Comparison of ENCODE assay signal across 9 mouse cellular contexts in the genomic region with DNA sequence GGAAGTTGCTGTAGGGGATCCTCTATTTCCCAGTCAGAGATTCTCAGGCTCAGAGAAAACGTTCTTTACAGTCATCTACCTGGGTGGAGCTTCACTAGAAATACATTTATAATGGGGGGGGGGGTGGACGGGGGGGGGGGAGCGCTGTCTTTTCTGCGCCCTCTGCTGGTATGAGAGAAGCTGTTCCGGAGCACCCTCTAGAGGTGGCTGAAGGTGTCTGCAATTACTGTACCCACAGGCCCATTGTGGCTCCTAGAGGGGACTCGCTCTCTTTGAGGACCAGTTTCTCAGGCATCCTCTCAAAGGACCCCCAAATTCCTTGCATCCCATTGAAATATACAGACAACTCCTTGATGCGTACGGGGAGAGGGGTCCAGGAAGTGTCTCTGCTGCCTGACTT. TPM values are rescaled to one million over a fixed set of nuclear protein-coding genes. Genes with fewer than 3 reads are reported as not detected.
DNase-seq lines count a peak whose midpoint lies in the region; ATAC-seq and TF ChIP-seq lines count a peak whose summit lies in the region.
"Had no signal": no experiment of that assay in that cellular context is flagged by ENCODE, and none has a peak within 500 bp of the region (broad histone marks: within the 10 kb centered on the region; RNA-seq: fewer than 3 reads in every experiment).

No protein-coding gene starts in this region.

- no peaks in the 10 kb centered on the region for H3K36me3 ChIP-seq in hindbrain, postnatal 0 days (ENCODE audit: insufficient read depth, low read length)
- H3K36me3 ChIP-seq in hindbrain, embryonic 12.5 days: no peaks in the 10 kb centered on the region
- H3K36me3 ChIP-seq in MEL (ENCODE audit: control insufficient read depth in 1 of 2, insufficient read depth in 2 of 2, low read length in 2 of 2): no peaks in the 10 kb centered on the region
- no peaks in the 10 kb centered on the region for H3K36me3 ChIP-seq in forebrain, embryonic 10.5 days (replicated peaks)
- H3K36me3 ChIP-seq: embryonic facial prominence, embryonic 12.5 days had no signal

- H3K27ac ChIP-seq in hindbrain, postnatal 0 days: no peak overlapping the region
- H3K27ac ChIP-seq in hindbrain, embryonic 12.5 days: no peak overlapping the region
- no peak overlapping the region for H3K27ac ChIP-seq in MEL (ENCODE audit: control insufficient read depth, low read depth, low read length)
- no peak overlapping the region for H3K27ac ChIP-seq in layer of hippocampus, adult 2 months
- H3K27ac ChIP-seq in olfactory bulb, adult 2 months (ENCODE audit: insufficient read depth, low read depth, low read length): no peak overlapping the region
- no peak overlapping the region for H3K27ac ChIP-seq in forebrain, embryonic 10.5 days
- H3K27ac ChIP-seq: embryonic facial prominence, embryonic 12.5 days had no signal

- H3K4me2 ChIP-seq in hindbrain, postnatal 0 days (ENCODE audit: low read depth, low read length): no peak overlapping the region
- no peak overlapping the region for H3K4me2 ChIP-seq in hindbrain, embryonic 12.5 days (replicated peaks)
- H3K4me2 ChIP-seq: embryonic facial prominence, embryonic 12.5 days had no signal

- H3K9me3 ChIP-seq in hindbrain, postnatal 0 days (ENCODE audit: low read length): no peaks in the 10 kb centered on the region
- no peaks in the 10 kb centered on the region for H3K9me3 ChIP-seq in hindbrain, embryonic 12.5 days (replicated peaks)
- H3K9me3 ChIP-seq in MEL (replicated peaks; ENCODE audit: insufficient read depth, low read length): no peaks in the 10 kb centered on the region
- no peaks in the 10 kb centered on the region for H3K9me3 ChIP-seq in forebrain, embryonic 10.5 days
- H3K9me3 ChIP-seq: embryonic facial prominence, embryonic 12.5 days had no signal

- no peak for ATAC-seq in hindbrain, postnatal 0 days
- no peak for ATAC-seq in hindbrain, embryonic 12.5 days (ENCODE audit: low FRiP score)

- TF ChIP-seq EP300 in MEL (IDR thresholded peaks at IDR 0.05; ENCODE audit: low read depth in 1 of 2, low read length in 2 of 2): no peak

- no peaks in the 10 kb centered on the region for H3K79me2 ChIP-seq in MEL (ENCODE audit: control insufficient read depth, insufficient read depth, low read length, poor library complexity)

- H3K27me3 ChIP-seq in hindbrain, postnatal 0 days (ENCODE audit: insufficient read depth, low read length): no peaks in the 10 kb centered on the region
- peaks cover 7% of the 10 kb centered on the region for H3K27me3 ChIP-seq in hindbrain, embryonic 12.5 days
- peaks cover 0 to 2% of the 10 kb centered on the region in 2 experiments; a peak in 1 of 4 replicates for H3K27me3 ChIP-seq in MEL (ENCODE audit: control insufficient read depth in 1 of 2, insufficient read depth in 2 of 2, low read length in 2 of 2)
- H3K27me3 ChIP-seq in forebrain, embryonic 10.5 days (ENCODE audit: poor library complexity, severe bottlenecking): no peaks in the 10 kb centered on the region; the same call in 1 of the 2 replicates
- H3K27me3 ChIP-seq: embryonic facial prominence, embryonic 12.5 days had no signal

- 27% methylated on average over 8 of the region's 8 CpGs for WGBS in hindbrain, postnatal 0 days
- WGBS in hindbrain, embryonic 12.5 days: 23% methylated on average over 8 of the region's 8 CpGs
- 24% methylated on average over 8 of the region's 8 CpGs for WGBS in olfactory bulb, adult 2 months
- 30% methylated on average over 8 of the region's 8 CpGs for WGBS in forebrain, embryonic 10.5 days

- TF ChIP-seq RAD21 in MEL (IDR thresholded peaks at IDR 0.05; ENCODE audit: low read depth, low read length): no peak; the same call in 1 of the 2 replicates

- no peaks in the 10 kb centered on the region for H3K4me1 ChIP-seq in hindbrain, postnatal 0 days (ENCODE audit: insufficient read depth, low read length)
- peaks cover 8% of the 10 kb centered on the region for H3K4me1 ChIP-seq in hindbrain, embryonic 12.5 days
- H3K4me1 ChIP-seq in MEL (ENCODE audit: control insufficient read depth in 1 of 2, insufficient read depth in 2 of 2, low read length in 2 of 2): no peaks in the 10 kb centered on the region
- no peaks in the 10 kb centered on the region for H3K4me1 ChIP-seq in olfactory bulb, adult 2 months (ENCODE audit: control insufficient read depth, insufficient read depth, low read length)
- peaks cover 14% of the 10 kb centered on the region for H3K4me1 ChIP-seq in forebrain, embryonic 10.5 days

- H3K4me3 ChIP-seq in hindbrain, postnatal 0 days (ENCODE audit: low read length): no peak overlapping the region
- H3K4me3 ChIP-seq in hindbrain, embryonic 12.5 days: no peak overlapping the region
- no peak overlapping the region for H3K4me3 ChIP-seq in MEL (ENCODE audit: control insufficient read depth in 1 of 2, insufficient read depth in 1 of 2, low read depth in 2 of 2, low read length in 2 of 2)
- H3K4me3 ChIP-seq in layer of hippocampus, adult 2 months: no peak overlapping the region
- H3K4me3 ChIP-seq in olfactory bulb, adult 2 months (ENCODE audit: insufficient read depth, low read depth, low read length): no peak overlapping the region
- H3K4me3 ChIP-seq in forebrain, embryonic 10.5 days: no peak overlapping the region
- H3K4me3 ChIP-seq: embryonic facial prominence, embryonic 12.5 days had no signal

- DNase-seq in hindbrain, postnatal 0 days (ENCODE audit: low spot score): peak; percentile 68
- DNase-seq in A20 (ENCODE audit: low read depth, low spot score) (peak; percentile 49), MEL (ENCODE audit: low read depth, low spot score) (peak; percentile 38)
- DNase-seq in cerebellum, postnatal 25 days: peak; percentile 48 to 76
- peak; percentile 34 to 62 for DNase-seq in layer of hippocampus, adult 2 months (ENCODE audit: low spot score in 2 of 2)
- no peak for DNase-seq in forebrain, embryonic 10.5 days (ENCODE audit: extremely low spot score, low spot score)

- H3K9ac ChIP-seq in hindbrain, postnatal 0 days (replicated peaks; ENCODE audit: low read length): no peak overlapping the region
- no peak overlapping the region for H3K9ac ChIP-seq in hindbrain, embryonic 12.5 days
- H3K9ac ChIP-seq in MEL (ENCODE audit: control insufficient read depth, low read depth, low read length, poor library complexity, severe bottlenecking): no peak overlapping the region
- H3K9ac ChIP-seq: embryonic facial prominence, embryonic 12.5 days had no signal

- TF ChIP-seq CTCF in hindbrain, postnatal 0 days (IDR thresholded peaks at IDR 0.05; ENCODE audit: low read depth): peak; percentile 75
- TF ChIP-seq CTCF in MEL (IDR thresholded peaks at IDR 0.05 in 2 of 3, conservative IDR thresholded peaks at IDR 0.05 in 1 of 3; ENCODE audit: control insufficient read depth in 1 of 3, insufficient read depth in 1 of 3, low read depth in 2 of 3, low read length in 3 of 3, poor library complexity in 1 of 3, severe bottlenecking in 1 of 3): peak; percentile 27 to 84 (median 79); a peak in 5 of 6 replicates
- peak; percentile 81 for TF ChIP-seq CTCF in layer of hippocampus, adult 2 months (conservative IDR thresholded peaks at IDR 0.05)
- TF ChIP-seq CTCF in olfactory bulb, adult 2 months (IDR thresholded peaks at IDR 0.05; ENCODE audit: insufficient read depth, low read depth, low read length): peak; percentile 5; the same call in 1 of the 2 replicates

- TF ChIP-seq POLR2A in MEL (IDR thresholded peaks at IDR 0.05; ENCODE audit: control insufficient read depth in 1 of 2, insufficient read depth in 1 of 2, low read depth in 1 of 2, low read length in 2 of 2, poor library complexity in 1 of 2): no peak
- TF ChIP-seq POLR2A in olfactory bulb, adult 2 months (IDR thresholded peaks at IDR 0.05; ENCODE audit: insufficient read depth, low read depth, low read length): no peak

TF ChIP-seq in MEL, 35 proteins besides CTCF, POLR2A, EP300 and RAD21 (continues in another document):
- no peak for TF ChIP-seq NRF1 (IDR thresholded peaks at IDR 0.05; ENCODE audit: insufficient read depth, low read depth, low read length, poor library complexity, severe bottlenecking)

RNA-seq across cellular contexts. Expression of a gene that starts 23.6 kb away (rescaled TPM):
- 1.1 and 3.0 TPM in 2 replicates for total RNA-seq in hindbrain, postnatal 0 days (2014; rRNA removed)
- 0.25 and 0.35 TPM in 2 replicates for polyA plus RNA-seq in hindbrain, postnatal 0 days (2015; fragmentation: Nextera tagmentation; extraction: Ambion mirVana)
- 4.3 and 26.2 TPM in 2 replicates for polyA plus RNA-seq in hindbrain, embryonic 12.5 days (2016; fragmentation: Nextera tagmentation; extraction: Ambion mirVana)
- 0.81 and 1.5 TPM in 2 replicates for total RNA-seq in MEL (2012; rRNA removed)
- 1 to 10 TPM in 1 of 2 experiments, not detected in 1; 1.7 TPM for polyA plus RNA-seq in MEL (2012; ENCODE audit: insufficient read depth in 1 of 2, insufficient read length in 2 of 2, low read depth in 1 of 2, low replicate concordance in 2 of 2, missing spikeins in 1 of 2)
- under 1 TPM; 0.67 to 0.91 TPM for total RNA-seq in layer of hippocampus, adult 2 months (2021)
- polyA plus RNA-seq in olfactory bulb, adult 2 months (2012; ENCODE audit: insufficient read depth, insufficient read length, low replicate concordance, missing spikeins): not detected in 2 replicates
- 0.28 and 0.37 TPM in 2 replicates for polyA plus RNA-seq in forebrain, embryonic 10.5 days (2016; fragmentation: Nextera tagmentation; extraction: Ambion mirVana)

RNA-seq across cellular contexts. Expression of a gene that starts 49.2 kb away (rescaled TPM):
- 11.0 and 13.8 TPM in 2 replicates for total RNA-seq in hindbrain, postnatal 0 days (2014; rRNA removed)
- polyA plus RNA-seq in hindbrain, postnatal 0 days (2015; fragmentation: Nextera tagmentation; extraction: Ambion mirVana): 13.6 and 14.9 TPM in 2 replicates
- polyA plus RNA-seq in hindbrain, embryonic 12.5 days (2016; fragmentation: Nextera tagmentation; extraction: Ambion mirVana): 18.2 and 18.9 TPM in 2 replicates
- total RNA-seq in MEL (2012; rRNA removed): 29.8 and 32.9 TPM in 2 replicates
- polyA plus RNA-seq in MEL (2012; ENCODE audit: insufficient read depth in 1 of 2, insufficient read length in 2 of 2, low read depth in 1 of 2, low replicate concordance in 2 of 2, missing spikeins in 1 of 2): 10 to 100 TPM in 1 of 2 experiments, not detected in 1; 14.1 TPM
- 10 to 100 TPM in 1 of 2 experiments, 1 to 10 TPM in 1; 9.4 to 10.6 TPM for total RNA-seq in layer of hippocampus, adult 2 months (2021)
- not detected in 2 replicates for polyA plus RNA-seq in olfactory bulb, adult 2 months (2012; ENCODE audit: insufficient read depth, insufficient read length, low replicate concordance, missing spikeins)
- 21.1 and 22.9 TPM in 2 replicates for polyA plus RNA-seq in forebrain, embryonic 10.5 days (2016; fragmentation: Nextera tagmentation; extraction: Ambion mirVana)

RNA-seq across cellular contexts. Expression of a gene that starts 49.3 kb away (rescaled TPM):
- total RNA-seq in hindbrain, postnatal 0 days (2014; rRNA removed): 15.6 and 18.9 TPM in 2 replicates
- polyA plus RNA-seq in hindbrain, postnatal 0 days (2015; fragmentation: Nextera tagmentation; extraction: Ambion mirVana): 25.3 and 29.5 TPM in 2 replicates
- polyA plus RNA-seq in hindbrain, embryonic 12.5 days (2016; fragmentation: Nextera tagmentation; extraction: Ambion mirVana): 37.8 and 39.6 TPM in 2 replicates
- 23.0 and 27.8 TPM in 2 replicates for total RNA-seq in MEL (2012; rRNA removed)
- polyA plus RNA-seq in MEL (2012; ENCODE audit: insufficient read depth in 1 of 2, insufficient read length in 2 of 2, low read depth in 1 of 2, low replicate concordance in 2 of 2, missing spikeins in 1 of 2): 100 to 1,000 TPM in 1 of 2 experiments, 10 to 100 TPM in 1; 19.7 to 531 TPM
- 10 to 100 TPM; 27.7 to 29.3 TPM for total RNA-seq in layer of hippocampus, adult 2 months (2021)
- polyA plus RNA-seq in olfactory bulb, adult 2 months (2012; ENCODE audit: insufficient read depth, insufficient read length, low replicate concordance, missing spikeins): not detected in 2 replicates
- 28.5 TPM in 2 replicates for polyA plus RNA-seq in forebrain, embryonic 10.5 days (2016; fragmentation: Nextera tagmentation; extraction: Ambion mirVana)

Comparison
In these comparisons a context has a peak if more than half of its experiments do, and no peak if none do; other contexts are left out.
1. CTCF ChIP-seq: peak in every context shown above with its lines; median percentile 81 in layer of hippocampus, adult 2 months; 79 in MEL; 75 in hindbrain, postnatal 0 days; 5 in olfactory bulb, adult 2 months.
2. RNA of a gene that starts 49.2 kb away (polyA plus RNA-seq): 14.1 TPM in MEL, 21.1 to 22.9 TPM in forebrain, embryonic 10.5 days, 18.2 to 18.9 TPM in hindbrain, embryonic 12.5 days and 13.6 to 14.9 TPM in hindbrain, postnatal 0 days; not detected in olfactory bulb, adult 2 months; every median in the first group is over 10 times any median in the second.